ENCODE assay signal across 10 mouse cellular contexts in the genomic region with DNA sequence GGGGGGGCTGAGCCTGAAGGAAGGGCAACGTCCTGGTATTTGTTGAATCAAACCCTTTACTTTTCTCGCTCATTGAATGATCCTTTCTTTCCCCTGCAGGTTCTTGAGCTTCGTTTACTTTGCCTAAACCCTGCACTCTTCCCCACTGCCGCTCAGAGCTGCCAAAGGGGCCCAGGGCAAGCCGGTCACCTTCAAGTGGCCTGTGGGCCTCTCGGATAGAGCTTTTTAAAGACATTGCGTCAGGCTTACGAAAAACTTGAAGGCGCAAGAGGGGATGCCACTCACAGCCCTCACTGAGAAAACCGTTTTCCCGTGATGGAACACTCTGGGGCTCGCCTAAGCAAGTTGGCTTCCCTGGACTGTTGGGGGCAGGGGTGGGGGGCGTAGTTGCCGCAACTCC. TPM values are rescaled to one million over a fixed set of nuclear protein-coding genes. Genes with fewer than 3 reads are reported as not detected.
DNase-seq lines count a peak whose midpoint lies in the region; ATAC-seq and TF ChIP-seq lines count a peak whose summit lies in the region.
"Had no signal": no experiment of that assay in that cellular context is flagged by ENCODE, and none has a peak within 500 bp of the region (broad histone marks: within the 10 kb centered on the region; RNA-seq: fewer than 3 reads in every experiment).

No protein-coding gene starts in this region.

- peaks cover 7% of the 10 kb centered on the region; the same call in 1 of the 2 replicates for H3K27me3 ChIP-seq in heart, embryonic 11.5 days (ENCODE audit: control insufficient read depth, insufficient read depth, low read length)
- H3K27me3 ChIP-seq in embryonic facial prominence, embryonic 10.5 days (replicated peaks; ENCODE audit: low read depth, poor library complexity, severe bottlenecking), result peaks cover 36% of the 10 kb centered on the region
- no peaks in the 10 kb centered on the region for H3K27me3 ChIP-seq in heart, postnatal 0 days (ENCODE audit: control insufficient read depth, insufficient read depth, low read length)
- H3K27me3 ChIP-seq in lung, embryonic 16.5 days (ENCODE audit: control insufficient read depth, insufficient read depth, low read depth, low read length), result no peaks in the 10 kb centered on the region

- DNase-seq in heart, adult 8-10 months (ENCODE audit: low spot score), result no peak
- no peak for DNase-seq in embryonic facial prominence, embryonic 10.5 days (ENCODE audit: low spot score)
- peak; percentile 39 for DNase-seq in heart, postnatal 0 days (ENCODE audit: low spot score)
- DNase-seq in yolk sac, embryonic 10.5 days (ENCODE audit: low spot score), result no peak
- DNase-seq: liver, postnatal 0 days had no signal

- H3K9ac ChIP-seq in heart, embryonic 11.5 days (ENCODE audit: low read depth, low read length), result peak overlapping the region; percentile 46; the same call in 1 of the 2 replicates
- 0 out of 2 replicates have a peak overlapping the region, but pooled peaks have one; percentile 31 for H3K9ac ChIP-seq in heart, postnatal 0 days (replicated peaks; ENCODE audit: low read depth, low read length)
- H3K9ac ChIP-seq in lung, embryonic 16.5 days (ENCODE audit: low read length), result no peak overlapping the region; the same call in 1 of the 2 replicates
- H3K9ac ChIP-seq: hindbrain, embryonic 15.5 days; liver, postnatal 0 days had no signal

- TF ChIP-seq CTCF in heart, postnatal 0 days (IDR thresholded peaks at IDR 0.05; ENCODE audit: low read depth), result no peak

- H3K36me3 ChIP-seq in heart, embryonic 11.5 days (ENCODE audit: control insufficient read depth, insufficient read depth, low read length), result no peaks in the 10 kb centered on the region
- H3K36me3 ChIP-seq in embryonic facial prominence, embryonic 10.5 days (replicated peaks), result no peaks in the 10 kb centered on the region
- no peaks in the 10 kb centered on the region for H3K36me3 ChIP-seq in heart, postnatal 0 days (replicated peaks; ENCODE audit: control insufficient read depth, insufficient read depth, low read length)
- no peaks in the 10 kb centered on the region for H3K36me3 ChIP-seq in lung, embryonic 16.5 days (ENCODE audit: control insufficient read depth, insufficient read depth, low read length)
- H3K36me3 ChIP-seq: hindbrain, embryonic 15.5 days had no signal

- no peaks in the 10 kb centered on the region for H3K9me3 ChIP-seq in heart, embryonic 11.5 days (replicated peaks; ENCODE audit: control insufficient read depth, low read length)
- no peaks in the 10 kb centered on the region for H3K9me3 ChIP-seq in embryonic facial prominence, embryonic 10.5 days
- no peaks in the 10 kb centered on the region for H3K9me3 ChIP-seq in heart, postnatal 0 days (replicated peaks; ENCODE audit: control insufficient read depth, low read length)
- H3K9me3 ChIP-seq in lung, embryonic 16.5 days (ENCODE audit: control insufficient read depth, low read length), result no peaks in the 10 kb centered on the region
- H3K9me3 ChIP-seq: hindbrain, embryonic 15.5 days had no signal

- 53% methylated on average over 14 of the region's 14 CpGs for WGBS in heart, embryonic 11.5 days (ENCODE audit: insufficient replicate concordance)
- WGBS in embryonic facial prominence, embryonic 10.5 days, result 51% methylated on average over 14 of the region's 14 CpGs
- 53% methylated on average over 14 of the region's 14 CpGs for WGBS in heart, postnatal 0 days
- WGBS in lung, embryonic 16.5 days, result 55% methylated on average over 14 of the region's 14 CpGs

- no peak for ATAC-seq in heart, embryonic 11.5 days (replicated peaks; ENCODE audit: insufficient number of reproducible peaks, low FRiP score, low TSS enrichment)
- ATAC-seq in heart, postnatal 0 days (ENCODE audit: insufficient read depth, low read depth), result peak; percentile 19; the same call in 1 of the 2 replicates
- peak; percentile 88 for ATAC-seq in lung, embryonic 16.5 days (ENCODE audit: low read depth)
- ATAC-seq in frontal cortex, adult (ENCODE audit: low TSS enrichment), result no peak
- no peak for ATAC-seq in erythroblast, adult 5-6 weeks (replicated peaks; ENCODE audit: low FRiP score, poor library complexity, severe bottlenecking)
- ATAC-seq: liver, postnatal 0 days had no signal

- peak overlapping the region; percentile 61 for H3K27ac ChIP-seq in heart, embryonic 11.5 days (ENCODE audit: low read depth, low read length)
- peak overlapping the region; percentile 86 for H3K27ac ChIP-seq in embryonic facial prominence, embryonic 10.5 days (replicated peaks)
- peak overlapping the region; percentile 67 for H3K27ac ChIP-seq in heart, postnatal 0 days (ENCODE audit: low read depth)
- H3K27ac ChIP-seq in lung, embryonic 16.5 days (ENCODE audit: low read length), result peak overlapping the region; percentile 84
- H3K27ac ChIP-seq: hindbrain, embryonic 15.5 days had no signal

- H3K4me3 ChIP-seq in heart, embryonic 11.5 days (ENCODE audit: low read depth, low read length), result no peak overlapping the region
- H3K4me3 ChIP-seq in embryonic facial prominence, embryonic 10.5 days, result no peak overlapping the region
- H3K4me3 ChIP-seq in heart, postnatal 0 days (ENCODE audit: low read depth, low read length), result no peak overlapping the region
- H3K4me3 ChIP-seq in lung, embryonic 16.5 days (ENCODE audit: low read length), result no peak overlapping the region
- H3K4me3 ChIP-seq: hindbrain, embryonic 15.5 days had no signal

- peaks cover 48% of the 10 kb centered on the region for H3K4me1 ChIP-seq in heart, embryonic 11.5 days (ENCODE audit: control insufficient read depth, insufficient read depth, low read length)
- H3K4me1 ChIP-seq in embryonic facial prominence, embryonic 10.5 days, result peaks cover 95% of the 10 kb centered on the region
- peaks cover 50% of the 10 kb centered on the region for H3K4me1 ChIP-seq in heart, postnatal 0 days (ENCODE audit: control insufficient read depth, insufficient read depth)
- peaks cover 51% of the 10 kb centered on the region for H3K4me1 ChIP-seq in lung, embryonic 16.5 days (replicated peaks; ENCODE audit: control insufficient read depth, insufficient read depth, low read length)

- no peak for TF ChIP-seq EP300 in heart, postnatal 0 days (IDR thresholded peaks at IDR 0.05; ENCODE audit: low read depth)

- no peak overlapping the region for H3K4me2 ChIP-seq in heart, embryonic 11.5 days
- no peak overlapping the region for H3K4me2 ChIP-seq in heart, postnatal 0 days (ENCODE audit: low read depth, low read length)
- no peak overlapping the region for H3K4me2 ChIP-seq in lung, embryonic 16.5 days (ENCODE audit: low read depth, low read length)
- H3K4me2 ChIP-seq: hindbrain, embryonic 15.5 days had no signal

RNA-seq across cellular contexts. Expression of a gene that starts 50.9 kb away (rescaled TPM):
- polyA plus RNA-seq in heart, embryonic 11.5 days (2014; fragmentation: Nextera tagmentation; extraction: Ambion mirVana), result 14.2 and 14.8 TPM in 2 replicates
- 10 to 100 TPM; 12.6 to 15.7 (median 14.3) TPM for total RNA-seq in heart, adult 8-10 months (2022)
- 33.9 and 44.5 TPM in 2 replicates for polyA plus RNA-seq in embryonic facial prominence, embryonic 10.5 days (2016; fragmentation: Nextera tagmentation; extraction: Ambion mirVana)
- total RNA-seq in heart, postnatal 0 days (2014; rRNA removed; ENCODE audit: low replicate concordance), result 9.3 and 9.8 TPM in 2 replicates
- polyA plus RNA-seq in heart, postnatal 0 days (2015; fragmentation: Nextera tagmentation; extraction: Ambion mirVana), result 10.7 and 14.7 TPM in 2 replicates
- polyA plus RNA-seq in lung, embryonic 16.5 days (2015; fragmentation: Nextera tagmentation; extraction: Ambion mirVana), result 25.2 and 27.9 TPM in 2 replicates
- 2.1 TPM in 1 of 2 replicates, not detected in the other for total RNA-seq in erythroblast, adult 5-6 weeks (2015; ENCODE audit: low replicate concordance)
- 1.7 and 3.0 TPM in 2 replicates for total RNA-seq in erythroblast, adult 5-6 weeks (2017; ENCODE audit: low replicate concordance)

Comparison
In these comparisons a context has a peak if more than half of its experiments do, and no peak if none do; other contexts are left out.
1. ATAC-seq: peak in heart, postnatal 0 days (single experiment) and lung, embryonic 16.5 days (single experiment); none in heart, embryonic 11.5 days (single experiment), frontal cortex, adult (single experiment) and erythroblast, adult 5-6 weeks (single experiment).
2. Peak in every context shown above with its lines, with median percentiles within 50 percentile points of each other: H3K27ac ChIP-seq.